Mouse (Mus musculus) midbrain, embryonic 14.5 days (tissue): ENCODE measurements around the gene Slc22a28. TPM values are rescaled to one million over a fixed set of nuclear protein-coding genes. Genes with fewer than 3 reads are reported as not detected.

ENCODE experiments used
- polyA plus RNA-seq: library from polyadenylated mRNA; unstranded; fragments of >200 nt; fragmentation: Nextera tagmentation; extraction: Ambion mirVana; gene quantifications from 2 replicates; pipeline ENCODE4 v1.2.1, GENCODE M21; 2014

The Slc22a28 gene
- polyA plus RNA-seq, 1 experiment from 2014 or later = not detected

Other genes starting within 250 kb of the Slc22a28 start
- not detected in 2 replicates for gene Slc22a27, start 166.0 kb downstream of the Slc22a28 start, polyA plus RNA-seq
- gene Slc22a29, start 86.9 kb upstream of the Slc22a28 start, polyA plus RNA-seq = 0.18 TPM in 1 of 2 replicates, not detected in the other